In genomic region chr7:131503739-131504138, GRCm38 (mm10) we compare ENCODE assay signal across 22 mouse cellular contexts. TPM values are rescaled to one million over a fixed set of nuclear protein-coding genes. Genes with fewer than 3 reads are reported as not detected.
"Had no signal": no experiment of that assay in that cellular context is flagged by ENCODE, and none has a peak within 500 bp of the region (broad histone marks: within the 10 kb centered on the region; RNA-seq: fewer than 3 reads in every experiment).

No protein-coding gene starts in this region.

- H3K36me3 ChIP-seq: neural tube, embryonic 12.5 days; neural tube, embryonic 13.5 days; neural tube, embryonic 15.5 days; stomach, embryonic 15.5 days had no signal

- H3K9ac ChIP-seq: neural tube, embryonic 12.5 days; neural tube, embryonic 13.5 days; neural tube, embryonic 15.5 days; stomach, embryonic 15.5 days had no signal

- H3K4me3 ChIP-seq: neural tube, embryonic 12.5 days; neural tube, embryonic 13.5 days; neural tube, embryonic 15.5 days; stomach, embryonic 15.5 days had no signal

- H3K4me1 ChIP-seq: neural tube, embryonic 12.5 days; neural tube, embryonic 13.5 days; neural tube, embryonic 15.5 days; stomach, embryonic 15.5 days had no signal

- H3K4me2 ChIP-seq: neural tube, embryonic 12.5 days; neural tube, embryonic 13.5 days; neural tube, embryonic 15.5 days; stomach, embryonic 15.5 days had no signal

- H3K9me3 ChIP-seq: neural tube, embryonic 12.5 days; neural tube, embryonic 13.5 days; neural tube, embryonic 15.5 days; stomach, embryonic 15.5 days had no signal

- DNase-seq: retina, postnatal 1 day; right cerebral cortex, adult 18-20 months; right cerebral cortex, postnatal 14 days; right cerebral cortex, postnatal 25 days; right cerebral cortex, postnatal 4 days; spleen, adult 18-20 months; thymus, adult 18-20 months; thymus, adult 2 months; thymus, postnatal 14 days; thymus, postnatal 25 days; thymus, postnatal 36 days; thymus, postnatal 4 days had no signal

- H3K27me3 ChIP-seq: stomach, embryonic 15.5 days had no signal

- H3K27ac ChIP-seq: neural tube, embryonic 12.5 days; neural tube, embryonic 13.5 days; neural tube, embryonic 15.5 days; stomach, embryonic 15.5 days; stomach, postnatal 0 days had no signal

RNA-seq across cellular contexts. Expression of gene Hmx3, which starts 38.9 kb away (rescaled TPM):
- total RNA-seq: neutrophil, adult 5-6 weeks had no signal
- polyA plus RNA-seq: spleen, adult 2 months; testis, adult 2 months; thymus, postnatal 0 days; urinary bladder, adult 2 months had no signal

RNA-seq across cellular contexts. Expression of gene Hmx2, which starts 44.8 kb away (rescaled TPM):
- total RNA-seq: neutrophil, adult 5-6 weeks had no signal
- polyA plus RNA-seq: spleen, adult 2 months; testis, adult 2 months; thymus, postnatal 0 days; urinary bladder, adult 2 months had no signal
